Mouse (Mus musculus): Measurements from ENCODE around the gene 4933421I07Rik. TPM values are rescaled to one million over a fixed set of nuclear protein-coding genes. Genes with fewer than 3 reads are reported as not detected.

Gene 4933421I07Rik
- polyA plus RNA-seq, 1 experiment from 2014 or later: not detected

Other genes starting within 250 kb of the 4933421I07Rik start
- gene Vmn2r61, start 188.1 kb downstream of the 4933421I07Rik start, polyA plus RNA-seq (2015; fragmentation: Nextera tagmentation; extraction: Ambion mirVana): not detected in 2 replicates
- gene Zfp141, start 57.6 kb upstream of the 4933421I07Rik start, polyA plus RNA-seq (2015; fragmentation: Nextera tagmentation; extraction: Ambion mirVana): 17.6 and 19.7 TPM in 2 replicates
- not detected in 2 replicates for gene Gm21028, start 130.5 kb upstream of the 4933421I07Rik start, polyA plus RNA-seq (2015; fragmentation: Nextera tagmentation; extraction: Ambion mirVana)
- gene Zfp977, start 144.4 kb upstream of the 4933421I07Rik start, polyA plus RNA-seq (2015; fragmentation: Nextera tagmentation; extraction: Ambion mirVana): 0.91 and 1.4 TPM in 2 replicates
- 3.7 and 4.1 TPM in 2 replicates for gene Zfp976, start 194.5 kb upstream of the 4933421I07Rik start, polyA plus RNA-seq (2015; fragmentation: Nextera tagmentation; extraction: Ambion mirVana)
- 6.8 and 7.9 TPM in 2 replicates for gene Zfp975, start 244.6 kb upstream of the 4933421I07Rik start, polyA plus RNA-seq (2015; fragmentation: Nextera tagmentation; extraction: Ambion mirVana)

Data from forebrain, embryonic 16.5 days (tissue).